Mouse (Mus musculus) stomach, postnatal 0 days (tissue): ENCODE measurements around the gene Gphb5. TPM values are rescaled to one million over a fixed set of nuclear protein-coding genes. Genes with fewer than 3 reads are reported as not detected.

ENCODE experiments used
- ATAC-seq: fragments of 200-750 bp; cut with Nextera tagmentation; 2 replicates; pipeline ENCODE4 v1.8.0; 2017; ENCODE audit not compliant: low FRiP score, low TSS enrichment
- DNase-seq: peaks from one replicate; pipeline ENCODE4 v3.0.0-alpha.2; 2016; ENCODE audit warnings: low spot score
- H3K27ac ChIP-seq: fragments of 300-500 bp; sonication (generic); replicated peaks from 2 replicates; pipeline ENCODE4 v1.5.1; 2014; ENCODE audit warnings: mild to moderate bottlenecking, control low read depth
- H3K27me3 ChIP-seq: fragments of 300-500 bp; sonication (generic); 2 replicates; pipeline ENCODE4 v1.6.1; 2014; ENCODE audit warnings: low read length; ENCODE audit not compliant: control insufficient read depth, insufficient read depth
- H3K36me3 ChIP-seq: fragments of 300-500 bp; sonication (generic); 2 replicates; pipeline ENCODE4 v1.6.1; 2014; ENCODE audit warnings: low read length, mixed read lengths; ENCODE audit not compliant: control insufficient read depth, insufficient read depth
- H3K4me1 ChIP-seq: fragments of 300-500 bp; sonication (generic); replicated peaks from 2 replicates; pipeline ENCODE4 v1.6.1; 2014; ENCODE audit warnings: antibody characterized with exemption; ENCODE audit not compliant: control insufficient read depth, insufficient read depth
- H3K4me2 ChIP-seq: fragments of 300-500 bp; sonication (generic); replicated peaks from 2 replicates; pipeline ENCODE4 v1.6.1; 2014; ENCODE audit warnings: low read depth, mild to moderate bottlenecking, control low read depth, moderate library complexity
- H3K4me3 ChIP-seq: fragments of 300-500 bp; sonication (generic); 2 replicates; pipeline ENCODE4 v1.5.1; 2014; ENCODE audit warnings: low read depth, low read length, control low read depth
- H3K9ac ChIP-seq: fragments of 300-500 bp; sonication (generic); 2 replicates; pipeline ENCODE4 v1.6.1; 2014; ENCODE audit warnings: mild to moderate bottlenecking, low read length, control low read depth, mixed read lengths
- H3K9me3 ChIP-seq: fragments of 300-500 bp; sonication (generic); 2 replicates; pipeline ENCODE4 v1.6.1; 2016; ENCODE audit warnings: low read length; ENCODE audit not compliant: control insufficient read depth
- CTCF ChIP-seq: IDR thresholded peaks from 2 replicates; pipeline ENCODE4 v1.5.1; 2016; ENCODE audit warnings: antibody characterized with exemption, low read depth, mild to moderate bottlenecking, moderate library complexity
- EP300 ChIP-seq: optimal IDR thresholded peaks from 2 replicates; pipeline ENCODE3; 2016; ENCODE audit warnings: antibody characterized with exemption
- WGBS: fragments of 180-500 bp; shearing (Covaris S2); extraction: QIAGEN DNeasy Blood & Tissue Kit; methylation state at CpG from one replicate; pipeline ENCODE4 v1.1.7; 2014; 5-methylcytosine and 5-hydroxymethylcytosine counted together
- polyA plus RNA-seq: library from polyadenylated mRNA; unstranded; fragments of >200 nt; fragmentation: Nextera tagmentation; extraction: Ambion mirVana; gene quantifications from 2 replicates; pipeline ENCODE4 v1.2.1, GENCODE M21; 2015

Gphb5 gene
- polyA plus RNA-seq, 1 experiment from 2014 or later = not detected

DNA sequence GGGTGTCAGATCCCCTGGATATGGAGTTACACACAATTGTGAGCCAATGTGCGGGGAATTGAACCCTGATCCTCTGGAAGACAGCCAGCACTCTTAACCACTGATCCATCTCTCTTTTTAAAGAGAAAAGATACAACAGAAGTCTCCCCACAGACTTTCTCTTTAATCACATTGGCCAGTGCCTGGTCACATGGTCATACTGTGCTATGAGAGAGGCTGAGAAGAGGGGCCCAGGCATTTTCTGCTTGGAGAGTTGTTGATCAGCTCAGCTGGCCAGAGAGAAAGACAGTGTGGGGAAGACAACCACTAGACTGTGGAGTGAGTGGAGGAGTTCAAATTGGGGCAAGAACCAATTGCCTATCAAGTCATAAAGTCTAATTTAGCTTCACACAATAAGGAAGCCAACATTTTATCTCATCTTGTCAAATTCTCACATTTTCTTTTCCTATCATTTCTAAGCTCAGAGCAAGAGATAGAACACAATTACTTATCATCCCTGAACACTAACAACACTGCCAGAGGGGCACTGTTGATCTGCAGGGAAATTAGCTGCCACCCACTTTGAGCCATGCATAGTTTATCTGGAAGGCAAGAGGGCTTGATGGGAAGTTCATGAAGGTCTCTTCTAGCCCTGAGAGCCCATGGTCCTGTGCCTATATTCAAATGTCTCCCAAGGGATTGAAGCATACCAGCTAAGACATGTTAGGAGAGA, 13.3 kb upstream of the Gphb5 start:
- no peak for ATAC-seq
- Histone ChIP-seq H3K27me3 (no peaks in the 10 kb centered on the region), H3K4me1 (no peaks in the 10 kb centered on the region), H3K36me3 (no peaks in the 10 kb centered on the region), H3K9me3 (no peaks in the 10 kb centered on the region), H3K4me2 (no peak overlapping the region), H3K9ac (no peak overlapping the region), H3K4me3 (no peak overlapping the region), H3K27ac (no peak overlapping the region)
- WGBS = 60% methylated on average over 1 of the region's 1 CpGs
- no peak for TF ChIP-seq CTCF
- TF ChIP-seq EP300 = no peak
- DNase-seq = no peak

DNA sequence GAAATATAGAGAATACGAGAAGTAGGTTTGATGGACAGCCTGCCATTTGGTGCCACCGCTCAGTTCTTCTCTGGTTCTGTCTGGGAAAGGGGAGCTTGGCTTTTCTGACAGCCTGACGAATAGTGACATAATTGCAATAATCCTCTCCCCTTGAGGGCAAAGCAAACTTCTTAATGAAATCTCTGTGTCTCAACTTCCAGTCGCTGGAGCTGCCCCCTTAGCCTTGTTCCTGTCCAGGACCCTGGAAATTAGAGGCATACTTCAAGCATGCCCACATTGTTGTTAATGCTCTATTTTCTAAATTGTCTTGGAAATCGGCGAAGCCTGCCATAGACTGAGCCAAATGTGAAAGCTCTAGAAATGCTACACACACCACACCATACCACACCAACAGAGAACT, 12.1 kb upstream of the Gphb5 start:
- TF ChIP-seq EP300 (no peak), CTCF (no peak)
- Histone ChIP-seq H3K9me3 (no peaks in the 10 kb centered on the region), H3K27ac (no peak overlapping the region), H3K4me1 (no peaks in the 10 kb centered on the region), H3K4me3 (no peak overlapping the region), H3K27me3 (no peaks in the 10 kb centered on the region), H3K36me3 (no peaks in the 10 kb centered on the region), H3K4me2 (no peak overlapping the region), H3K9ac (no peak overlapping the region)
- WGBS = 85% methylated on average over 6 of the region's 6 CpGs
- ATAC-seq = no peak
- no peak for DNase-seq

GRCm38 (mm10) chr12:75425882-75426281, 9.3 kb upstream of the Gphb5 start:
- TF ChIP-seq EP300 = no peak
- TF ChIP-seq CTCF = no peak

GRCm38 (mm10) chr12:75424817-75425216, 8.2 kb upstream of the Gphb5 start:
- Histone ChIP-seq H3K27me3 (no peaks in the 10 kb centered on the region), H3K36me3 (no peaks in the 10 kb centered on the region), H3K9me3 (no peaks in the 10 kb centered on the region), H3K4me2 (no peak overlapping the region), H3K27ac (no peak overlapping the region), H3K4me1 (no peaks in the 10 kb centered on the region), H3K9ac (no peak overlapping the region), H3K4me3 (no peak overlapping the region)
- DNase-seq = no peak
- no peak for TF ChIP-seq CTCF
- no peak for TF ChIP-seq EP300
- WGBS = 86% methylated on average over 4 of the region's 4 CpGs
- no peak for ATAC-seq

More at GRCm38 (mm10) chr12:75425882-75426281, 9.3 kb upstream of the Gphb5 start:
- no peak for ATAC-seq
- 76% methylated on average over 7 of the region's 7 CpGs for WGBS
- Histone ChIP-seq H3K36me3 (no peaks in the 10 kb centered on the region), H3K4me3 (no peak overlapping the region), H3K27me3 (no peaks in the 10 kb centered on the region), H3K4me2 (no peak overlapping the region), H3K27ac (no peak overlapping the region), H3K9ac (no peak overlapping the region), H3K9me3 (no peaks in the 10 kb centered on the region), H3K4me1 (no peaks in the 10 kb centered on the region)
- DNase-seq = no peak

DNA sequence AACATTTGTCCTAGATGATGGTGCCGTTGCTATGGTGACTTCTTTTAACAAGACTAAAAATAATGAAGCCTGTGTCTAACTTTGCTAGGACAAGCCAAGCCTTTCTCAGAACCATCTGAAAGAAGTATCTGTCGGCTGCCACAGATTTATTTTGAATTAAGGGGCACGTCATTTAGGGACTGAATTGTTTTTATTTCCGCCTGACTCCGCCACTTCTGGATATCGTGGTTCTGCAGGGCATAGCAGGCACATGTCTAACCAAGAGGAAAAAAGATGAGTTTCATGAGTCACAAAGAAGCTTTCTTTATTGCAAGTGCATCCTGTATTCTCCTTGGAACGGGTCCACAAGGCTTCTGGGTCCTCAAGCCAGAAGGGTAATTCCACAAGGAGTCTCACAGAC, 7.8 kb upstream of the Gphb5 start:
- no peaks in the 10 kb centered on the region for H3K9me3 ChIP-seq
- DNase-seq (no peak), ATAC-seq (no peak)
- H3K27me3 ChIP-seq = no peaks in the 10 kb centered on the region
- TF ChIP-seq CTCF (no peak), EP300 (no peak)
- no peaks in the 10 kb centered on the region for H3K4me1 ChIP-seq
- H3K36me3 ChIP-seq = no peaks in the 10 kb centered on the region
- no peak overlapping the region for H3K9ac ChIP-seq
- H3K4me2 ChIP-seq = no peak overlapping the region
- no peak overlapping the region for H3K4me3 ChIP-seq
- no peak overlapping the region for H3K27ac ChIP-seq
- WGBS = 63% methylated on average over 7 of the region's 7 CpGs

DNA sequence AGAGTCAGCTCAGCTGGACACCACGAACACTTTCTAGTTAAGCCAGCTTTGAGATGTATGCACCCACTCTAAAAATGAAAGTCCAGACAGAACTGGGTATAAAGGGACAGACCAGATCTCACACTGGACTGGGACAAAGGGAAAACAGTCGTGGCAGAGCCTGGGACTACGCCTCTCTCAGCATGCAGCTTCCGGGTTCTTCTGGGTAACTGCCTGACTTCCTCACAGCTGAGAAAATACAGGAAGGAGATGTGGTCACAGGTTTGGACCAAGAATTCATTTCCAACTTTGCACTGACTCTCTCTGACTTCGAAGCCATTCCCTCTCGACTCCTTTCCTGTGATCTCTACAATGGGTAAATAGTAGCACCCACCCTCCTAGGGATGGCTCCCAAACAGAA, 1.6 kb downstream of the Gphb5 start:
- H3K9me3 ChIP-seq = no peaks in the 10 kb centered on the region
- no peak overlapping the region for H3K4me2 ChIP-seq
- WGBS = 73% methylated on average over 6 of the region's 6 CpGs
- DNase-seq (no peak), ATAC-seq (no peak)
- TF ChIP-seq CTCF = no peak
- TF ChIP-seq EP300 = no peak
- no peaks in the 10 kb centered on the region for H3K27me3 ChIP-seq
- H3K4me1 ChIP-seq = no peaks in the 10 kb centered on the region
- no peak overlapping the region for H3K9ac ChIP-seq
- no peak overlapping the region for H3K4me3 ChIP-seq
- no peak overlapping the region for H3K27ac ChIP-seq
- H3K36me3 ChIP-seq = no peaks in the 10 kb centered on the region
